8 mouse cellular contexts compared by ENCODE assay signal in the genomic region with DNA sequence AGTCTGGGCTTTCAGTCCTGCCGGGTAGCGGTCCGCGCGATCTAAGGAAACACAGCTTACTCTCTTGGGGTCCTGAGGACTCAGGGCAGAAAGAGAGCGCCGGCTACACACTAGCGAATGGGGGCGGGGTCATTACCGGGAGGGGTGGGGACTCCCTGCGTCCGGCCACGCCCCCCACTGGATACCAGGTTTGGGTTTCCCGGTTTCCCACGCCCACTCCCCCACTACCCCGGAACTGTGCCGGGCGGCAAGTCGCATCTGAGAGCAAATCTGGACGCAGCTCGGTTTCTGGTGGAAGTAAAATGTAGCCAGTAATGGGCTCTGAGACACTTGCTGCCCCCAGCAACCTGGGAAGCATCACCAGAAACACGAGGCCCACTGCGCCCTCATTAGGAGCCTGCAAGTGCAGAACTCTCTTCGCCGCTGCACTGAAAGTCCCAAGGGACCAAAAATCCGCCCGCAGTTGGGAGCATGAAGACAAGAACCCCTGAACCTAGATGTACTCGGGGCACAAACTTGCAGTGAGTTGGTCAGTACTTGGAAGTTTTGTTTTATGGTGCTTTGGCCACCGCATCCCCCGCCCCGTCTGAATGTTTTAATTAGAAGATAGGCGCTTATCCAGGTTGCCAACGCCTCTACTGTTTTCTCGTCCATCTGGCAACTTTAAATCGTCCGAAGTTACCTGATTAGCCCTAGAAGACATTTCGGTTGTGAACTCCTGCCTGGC. TPM values are rescaled to one million over a fixed set of nuclear protein-coding genes. Genes with fewer than 3 reads are reported as not detected.
DNase-seq lines count a peak whose midpoint lies in the region; ATAC-seq and TF ChIP-seq lines count a peak whose summit lies in the region.

A gene (minus strand): TSS at position 85 of the 727 bp plus-strand sequence.

- peaks cover 2% of the 10 kb centered on the region; the same call in 1 of the 2 replicates for H3K27me3 ChIP-seq in hindbrain, postnatal 0 days (ENCODE audit: insufficient read depth, low read length)
- H3K27me3 ChIP-seq in megakaryocyte, embryonic 14.5 days (replicated peaks), result peaks cover 37% of the 10 kb centered on the region

- WGBS in hindbrain, postnatal 0 days, result 1% methylated on average over 37 of the region's 37 CpGs

- intact Hi-C loops in gastrocnemius, postnatal 36 days (cut with DNase I), result no loop called here
- intact Hi-C loops in left cerebral cortex, postnatal 36 days (cut with DNase I), result no loop called here

- TF ChIP-seq CTCF in hindbrain, postnatal 0 days (IDR thresholded peaks at IDR 0.05; ENCODE audit: low read depth), result no peak

- H3K36me3 ChIP-seq in hindbrain, postnatal 0 days (ENCODE audit: insufficient read depth, low read length), result no peaks in the 10 kb centered on the region
- H3K36me3 ChIP-seq in megakaryocyte, embryonic 14.5 days (replicated peaks; ENCODE audit: low read length), result peaks cover 2% of the 10 kb centered on the region

- peak; percentile 82 for ATAC-seq in hindbrain, postnatal 0 days

- no peaks in the 10 kb centered on the region for H3K9me3 ChIP-seq in hindbrain, postnatal 0 days (ENCODE audit: low read length)
- H3K9me3 ChIP-seq in megakaryocyte, embryonic 14.5 days, result peaks cover 12% of the 10 kb centered on the region

- H3K4me2 ChIP-seq in hindbrain, postnatal 0 days (ENCODE audit: low read depth, low read length), result peak within 1 kb of the TSS; percentile 100

- peak within 1 kb of the TSS; percentile 92 for H3K27ac ChIP-seq in brown adipose tissue, adult 24 weeks (replicated peaks; ENCODE audit: low read depth, low read length)
- H3K27ac ChIP-seq in hindbrain, postnatal 0 days, result peak within 1 kb of the TSS; percentile 61

- H3K4me1 ChIP-seq in brown adipose tissue, adult 24 weeks (ENCODE audit: control insufficient read depth, insufficient read depth, insufficient read length, low read length), result peaks cover 3% of the 10 kb centered on the region; the same call in 1 of the 2 replicates
- H3K4me1 ChIP-seq in hindbrain, postnatal 0 days (ENCODE audit: insufficient read depth, low read length), result 0 out of 2 replicates have a peak, but pooled peaks cover 5% of the 10 kb centered on the region
- peaks cover 55% of the 10 kb centered on the region for H3K4me1 ChIP-seq in megakaryocyte, embryonic 14.5 days

- DNase-seq in NIH3T3 (ENCODE audit: low read depth), result peak; percentile 31
- DNase-seq in gastrocnemius, postnatal 36 days, result peak; percentile 48 to 66
- DNase-seq in hindbrain, postnatal 0 days (ENCODE audit: low spot score), result peak; percentile 74
- peak; percentile 9 to 16 for DNase-seq in left cerebral cortex, postnatal 36 days (ENCODE audit: low spot score in 2 of 2)
- peak; percentile 44 for DNase-seq in right cerebral cortex, postnatal 4 days
- no peak for DNase-seq in frontal cortex, postnatal 36 days (ENCODE audit: low spot score in 2 of 2)

- H3K4me3 ChIP-seq in brown adipose tissue, adult 24 weeks (ENCODE audit: insufficient read depth, low read depth, low read length), result peak within 1 kb of the TSS; percentile 91
- peak within 1 kb of the TSS; percentile 66 for H3K4me3 ChIP-seq in hindbrain, postnatal 0 days (ENCODE audit: low read length)
- H3K4me3 ChIP-seq in megakaryocyte, embryonic 14.5 days (replicated peaks), result peak within 1 kb of the TSS; percentile 94

- H3K9ac ChIP-seq in hindbrain, postnatal 0 days (replicated peaks; ENCODE audit: low read length), result peak within 1 kb of the TSS; percentile 61

RNA-seq across cellular contexts. Expression of the gene that starts here (rescaled TPM):
- polyA plus RNA-seq in brown adipose tissue, adult 24 weeks (2012; ENCODE audit: insufficient read depth, insufficient read length, missing spikeins), result 22.0 and 39.9 TPM in 2 replicates
- 10 to 100 TPM; 12.6 to 16.0 TPM for total RNA-seq in gastrocnemius, postnatal 36 days (2021)
- 20.1 and 24.6 TPM in 2 replicates for total RNA-seq in hindbrain, postnatal 0 days (2014; rRNA removed)
- 12.9 TPM in 2 replicates for polyA plus RNA-seq in hindbrain, postnatal 0 days (2015; fragmentation: Nextera tagmentation; extraction: Ambion mirVana)
- total RNA-seq in left cerebral cortex, postnatal 36 days (2021), result 1 to 10 TPM; 7.3 to 7.5 TPM
- 0.45 TPM in 1 of 2 replicates, not detected in the other for polyA plus RNA-seq in megakaryocyte, embryonic 14.5 days (2012; ENCODE audit: insufficient read depth, low replicate concordance)

Comparison
In these comparisons a context has a peak if more than half of its experiments do, and no peak if none do; other contexts are left out.
1. DNase-seq: peak in NIH3T3 (single experiment), gastrocnemius, postnatal 36 days (2 of 2), hindbrain, postnatal 0 days (single experiment), left cerebral cortex, postnatal 36 days (2 of 2) and right cerebral cortex, postnatal 4 days (single experiment); none in frontal cortex, postnatal 36 days (0 of 2).
2. Peak in every context shown above with its lines, with median percentiles within 50 percentile points of each other: H3K4me3 ChIP-seq.